Comparison of ENCODE assay signal across 20 mouse cellular contexts in genomic region chr3:133347535-133347934, GRCm38 (mm10). TPM values are rescaled to one million over a fixed set of nuclear protein-coding genes. Genes with fewer than 3 reads are reported as not detected.
A peak's percentile ranks its signal among the peaks of the same experiment; 100 is the strongest.
DNase-seq lines count a peak whose midpoint lies in the region; ATAC-seq and TF ChIP-seq lines count a peak whose summit lies in the region.
"Had no signal": no experiment of that assay in that cellular context is flagged by ENCODE, and none has a peak within 500 bp of the region (broad histone marks: within the 10 kb centered on the region; RNA-seq: fewer than 3 reads in every experiment).

No protein-coding gene starts in this region.

- H3K27me3 ChIP-seq in hindbrain, embryonic 14.5 days (ENCODE audit: control insufficient read depth, insufficient read depth, low read length) = no peaks in the 10 kb centered on the region
- no peaks in the 10 kb centered on the region for H3K27me3 ChIP-seq in hindbrain, postnatal 0 days (ENCODE audit: insufficient read depth, low read length)
- H3K27me3 ChIP-seq in lung, embryonic 15.5 days = no peaks in the 10 kb centered on the region
- no peaks in the 10 kb centered on the region for H3K27me3 ChIP-seq in intestine, embryonic 16.5 days (replicated peaks; ENCODE audit: control insufficient read depth, insufficient read depth, low read length)
- H3K27me3 ChIP-seq in stomach, embryonic 16.5 days (ENCODE audit: control insufficient read depth, insufficient read depth, low read length) = no peaks in the 10 kb centered on the region
- H3K27me3 ChIP-seq: embryonic facial prominence, embryonic 13.5 days; hindbrain, embryonic 15.5 days; limb, embryonic 13.5 days; liver, embryonic 15.5 days had no signal

- no peak for DNase-seq in hindbrain, embryonic 14.5 days (ENCODE audit: low spot score)
- no peak for DNase-seq in hindbrain, postnatal 0 days (ENCODE audit: low spot score)
- DNase-seq in lung, postnatal 25 days (ENCODE audit: low spot score) = no peak
- no peak for DNase-seq in urinary bladder, postnatal 36 days (ENCODE audit: low spot score in 2 of 2)
- DNase-seq: adrenal gland, adult 2 months; cerebellum, adult 18-20 months; cerebellum, postnatal 36 days; heart, postnatal 10 days; kidney, adult 9 months had no signal

- 0 out of 2 replicates have a peak, but pooled peaks have one; percentile 31 for ATAC-seq in hindbrain, embryonic 14.5 days (ENCODE audit: low FRiP score)
- ATAC-seq in hindbrain, postnatal 0 days = no peak
- peak; percentile 85; the same call in 1 of the 2 replicates for ATAC-seq in lung, embryonic 15.5 days (ENCODE audit: borderline replicate concordance, extremely low read depth, low FRiP score, low TSS enrichment)
- peak; percentile 58; the same call in 1 of the 2 replicates for ATAC-seq in intestine, embryonic 16.5 days
- peak; percentile 60; the same call in 1 of the 2 replicates for ATAC-seq in stomach, embryonic 16.5 days (ENCODE audit: insufficient read depth, low FRiP score)
- ATAC-seq: CD4-positive, CD25-positive, alpha-beta regulatory T cell, adult 4 months; midbrain, embryonic 16.5 days had no signal

- H3K4me2 ChIP-seq in hindbrain, embryonic 14.5 days (replicated peaks) = no peak overlapping the region
- H3K4me2 ChIP-seq in hindbrain, postnatal 0 days (ENCODE audit: low read depth, low read length) = no peak overlapping the region
- no peak overlapping the region for H3K4me2 ChIP-seq in lung, embryonic 15.5 days
- H3K4me2 ChIP-seq in intestine, embryonic 16.5 days (ENCODE audit: low read depth, low read length) = no peak overlapping the region
- no peak overlapping the region for H3K4me2 ChIP-seq in stomach, embryonic 16.5 days (ENCODE audit: low read depth, low read length)
- H3K4me2 ChIP-seq: embryonic facial prominence, embryonic 13.5 days; hindbrain, embryonic 15.5 days; limb, embryonic 13.5 days; liver, embryonic 15.5 days had no signal

- no peaks in the 10 kb centered on the region for H3K9me3 ChIP-seq in hindbrain, embryonic 14.5 days (ENCODE audit: control insufficient read depth, low read length)
- no peaks in the 10 kb centered on the region for H3K9me3 ChIP-seq in hindbrain, postnatal 0 days (ENCODE audit: low read length)
- no peaks in the 10 kb centered on the region for H3K9me3 ChIP-seq in lung, embryonic 15.5 days
- H3K9me3 ChIP-seq in intestine, embryonic 16.5 days (ENCODE audit: control insufficient read depth, low read length) = no peaks in the 10 kb centered on the region
- H3K9me3 ChIP-seq in stomach, embryonic 16.5 days (replicated peaks; ENCODE audit: control insufficient read depth, low read length) = no peaks in the 10 kb centered on the region
- H3K9me3 ChIP-seq: embryonic facial prominence, embryonic 13.5 days; G1E; heart, embryonic 10.5 days; hindbrain, embryonic 15.5 days; limb, embryonic 13.5 days; liver, embryonic 15.5 days had no signal

- TF ChIP-seq CTCF in hindbrain, postnatal 0 days (IDR thresholded peaks at IDR 0.05; ENCODE audit: low read depth) = no peak

- H3K4me1 ChIP-seq in hindbrain, embryonic 14.5 days (replicated peaks; ENCODE audit: control insufficient read depth, insufficient read depth, low read length) = no peaks in the 10 kb centered on the region
- H3K4me1 ChIP-seq in hindbrain, postnatal 0 days (ENCODE audit: insufficient read depth, low read length) = no peaks in the 10 kb centered on the region
- no peaks in the 10 kb centered on the region for H3K4me1 ChIP-seq in lung, embryonic 15.5 days
- H3K4me1 ChIP-seq in intestine, embryonic 16.5 days (ENCODE audit: control insufficient read depth, insufficient read depth, low read length) = no peaks in the 10 kb centered on the region
- H3K4me1 ChIP-seq in stomach, embryonic 16.5 days (ENCODE audit: control insufficient read depth, insufficient read depth, low read length) = no peaks in the 10 kb centered on the region
- H3K4me1 ChIP-seq: embryonic facial prominence, embryonic 13.5 days; heart, embryonic 10.5 days; hindbrain, embryonic 15.5 days; limb, embryonic 13.5 days; liver, embryonic 15.5 days had no signal

- no peak overlapping the region for H3K27ac ChIP-seq in hindbrain, embryonic 14.5 days
- no peak overlapping the region for H3K27ac ChIP-seq in hindbrain, postnatal 0 days
- no peak overlapping the region for H3K27ac ChIP-seq in lung, embryonic 15.5 days
- H3K27ac ChIP-seq in intestine, embryonic 16.5 days (ENCODE audit: low read length) = no peak overlapping the region
- H3K27ac ChIP-seq in stomach, embryonic 16.5 days (ENCODE audit: low read length) = no peak overlapping the region
- H3K27ac ChIP-seq: embryonic facial prominence, embryonic 13.5 days; heart, embryonic 10.5 days; hindbrain, embryonic 15.5 days; limb, embryonic 13.5 days; liver, embryonic 15.5 days had no signal

- no peaks in the 10 kb centered on the region; the same call in 1 of the 2 replicates for H3K36me3 ChIP-seq in hindbrain, embryonic 14.5 days (replicated peaks; ENCODE audit: control insufficient read depth, insufficient read depth)
- H3K36me3 ChIP-seq in hindbrain, postnatal 0 days (ENCODE audit: insufficient read depth, low read length) = peaks cover 4% of the 10 kb centered on the region; the same call in 1 of the 2 replicates
- H3K36me3 ChIP-seq in lung, embryonic 15.5 days = peaks cover 4% of the 10 kb centered on the region; the same call in 1 of the 2 replicates
- peaks cover 13% of the 10 kb centered on the region for H3K36me3 ChIP-seq in intestine, embryonic 16.5 days (ENCODE audit: control insufficient read depth, insufficient read depth, low read length)
- no peaks in the 10 kb centered on the region for H3K36me3 ChIP-seq in stomach, embryonic 16.5 days (ENCODE audit: control insufficient read depth, insufficient read depth, low read length)
- H3K36me3 ChIP-seq: liver, embryonic 15.5 days had no signal

- WGBS in hindbrain, embryonic 14.5 days = 81% methylated on average over 7 of the region's 7 CpGs
- 60% methylated on average over 7 of the region's 7 CpGs for WGBS in hindbrain, postnatal 0 days
- 44% methylated on average over 7 of the region's 7 CpGs for WGBS in lung, embryonic 15.5 days
- WGBS in intestine, embryonic 16.5 days = 59% methylated on average over 7 of the region's 7 CpGs
- 56% methylated on average over 7 of the region's 7 CpGs for WGBS in stomach, embryonic 16.5 days

- no peak overlapping the region for H3K4me3 ChIP-seq in hindbrain, embryonic 14.5 days (replicated peaks; ENCODE audit: low read length)
- H3K4me3 ChIP-seq in hindbrain, postnatal 0 days (ENCODE audit: low read length) = no peak overlapping the region
- no peak overlapping the region for H3K4me3 ChIP-seq in lung, embryonic 15.5 days
- no peak overlapping the region for H3K4me3 ChIP-seq in intestine, embryonic 16.5 days (ENCODE audit: low read length)
- no peak overlapping the region for H3K4me3 ChIP-seq in stomach, embryonic 16.5 days (replicated peaks; ENCODE audit: low read length)
- H3K4me3 ChIP-seq: embryonic facial prominence, embryonic 13.5 days; heart, embryonic 10.5 days; hindbrain, embryonic 15.5 days; limb, embryonic 13.5 days; liver, embryonic 15.5 days had no signal

- no peak overlapping the region for H3K9ac ChIP-seq in hindbrain, embryonic 14.5 days
- H3K9ac ChIP-seq in hindbrain, postnatal 0 days (replicated peaks; ENCODE audit: low read length) = no peak overlapping the region
- no peak overlapping the region for H3K9ac ChIP-seq in lung, embryonic 15.5 days
- H3K9ac ChIP-seq in intestine, embryonic 16.5 days (ENCODE audit: low read depth, low read length) = no peak overlapping the region
- H3K9ac ChIP-seq in stomach, embryonic 16.5 days (ENCODE audit: low read length) = no peak overlapping the region
- H3K9ac ChIP-seq: embryonic facial prominence, embryonic 13.5 days; hindbrain, embryonic 15.5 days; limb, embryonic 13.5 days; liver, embryonic 15.5 days had no signal

RNA-seq across cellular contexts. Expression of gene Ppa2, which starts 37.6 kb away (rescaled TPM):
- 78.2 and 80.1 TPM in 2 replicates for polyA plus RNA-seq in hindbrain, embryonic 14.5 days (2014; fragmentation: Nextera tagmentation; extraction: Ambion mirVana)
- 22.9 and 23.4 TPM in 2 replicates for total RNA-seq in hindbrain, postnatal 0 days (2014; rRNA removed)
- 88.2 and 88.6 TPM in 2 replicates for polyA plus RNA-seq in hindbrain, postnatal 0 days (2015; fragmentation: Nextera tagmentation; extraction: Ambion mirVana)
- 116 and 118 TPM in 2 replicates for polyA plus RNA-seq in lung, embryonic 15.5 days (2015; fragmentation: Nextera tagmentation; extraction: Ambion mirVana)
- 146 and 149 TPM in 2 replicates for polyA plus RNA-seq in intestine, embryonic 16.5 days (2015; fragmentation: Nextera tagmentation; extraction: Ambion mirVana)
- polyA plus RNA-seq in stomach, embryonic 16.5 days (2015; fragmentation: Nextera tagmentation; extraction: Ambion mirVana) = 89.6 and 89.8 TPM in 2 replicates
